Mouse (Mus musculus): Measurements from ENCODE around the gene Pam.
A peak's percentile ranks its signal among the peaks of the same experiment; 100 is the strongest.

Gene Pam

DNA sequence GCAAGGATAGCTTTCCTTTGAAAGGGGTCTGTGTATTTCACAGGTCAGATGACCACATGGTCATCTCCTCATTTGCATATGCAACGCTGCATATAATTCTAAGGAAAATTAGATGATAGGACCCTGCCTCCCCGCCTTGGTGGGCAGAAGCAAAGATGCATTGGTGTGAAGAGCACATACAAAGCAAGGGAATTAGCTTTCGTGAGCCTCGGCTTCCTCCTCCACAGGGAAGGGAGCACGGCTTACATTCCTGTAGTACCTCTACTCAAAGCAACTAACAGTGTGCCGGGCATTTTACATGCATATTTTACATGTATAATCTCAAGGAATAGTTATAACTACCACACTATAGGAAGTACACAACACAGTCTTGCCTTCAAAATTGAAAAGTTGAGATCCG is 16.7 kb downstream of the Pam start:
- no peak for DNase-seq

GRCm38 (mm10) chr1:98073826-98074225 is 21.6 kb downstream of the Pam start:
- DNase-seq: no peak

DNA sequence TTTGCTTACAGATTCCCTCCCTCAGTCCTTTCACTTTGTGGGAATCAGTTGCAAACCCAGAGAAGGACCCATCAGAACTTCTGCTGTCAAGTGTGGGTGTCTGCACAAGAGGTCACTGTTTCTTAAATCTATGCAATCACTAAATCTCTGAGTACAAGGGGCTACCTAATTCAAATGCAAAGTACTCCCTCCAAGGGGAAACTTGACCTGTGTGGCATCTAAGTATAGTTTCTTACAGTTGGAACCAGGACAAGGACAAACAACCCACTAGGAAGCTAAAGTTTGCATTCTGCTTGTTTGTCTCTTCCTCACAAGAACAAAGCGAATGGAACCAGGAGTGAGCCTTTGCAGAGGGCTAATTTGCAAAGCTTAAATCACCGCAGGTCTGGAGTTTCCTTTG is 22.3 kb downstream of the Pam start:
- DNase-seq: no peak

DNA sequence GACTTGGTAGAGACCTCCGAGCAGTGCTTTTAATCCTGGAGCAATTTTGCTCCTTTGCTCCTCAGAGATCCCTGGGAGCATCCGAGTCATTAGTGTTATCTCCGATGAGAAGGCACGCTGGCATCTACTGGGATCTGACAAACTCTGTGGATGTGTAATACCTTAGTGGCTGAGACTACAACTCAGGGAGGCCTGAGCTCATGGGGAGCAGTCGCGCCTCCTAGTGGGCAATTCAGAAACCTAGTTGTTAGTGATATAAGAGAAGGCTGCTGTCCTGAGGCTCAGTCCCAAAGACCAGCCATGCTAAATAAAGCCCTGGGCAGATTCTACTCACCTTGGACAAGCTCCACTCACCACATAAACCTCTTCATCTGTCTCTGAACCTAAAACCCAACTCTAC is 23.4 kb downstream of the Pam start:
- DNase-seq: peak; percentile 72

DNA sequence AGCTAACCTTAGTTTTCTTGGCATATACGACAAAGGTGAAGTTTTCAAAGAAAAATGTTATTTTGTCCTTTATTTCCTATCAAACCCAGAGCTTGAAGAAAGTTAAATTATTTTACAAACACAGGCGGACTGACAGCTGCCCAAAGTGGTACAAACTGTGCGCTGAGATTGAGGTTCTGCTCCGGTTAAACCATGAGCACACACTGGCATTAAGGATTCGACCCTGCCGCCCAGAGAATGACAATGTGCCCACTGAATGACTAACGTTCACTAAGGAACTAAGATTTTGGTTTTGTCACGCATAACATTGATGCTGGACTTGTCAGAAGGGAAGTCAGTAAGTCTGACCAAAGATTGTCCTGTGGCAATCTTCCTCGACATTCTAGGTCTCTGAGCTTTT is 24.0 kb downstream of the Pam start:
- DNase-seq: no peak

DNA sequence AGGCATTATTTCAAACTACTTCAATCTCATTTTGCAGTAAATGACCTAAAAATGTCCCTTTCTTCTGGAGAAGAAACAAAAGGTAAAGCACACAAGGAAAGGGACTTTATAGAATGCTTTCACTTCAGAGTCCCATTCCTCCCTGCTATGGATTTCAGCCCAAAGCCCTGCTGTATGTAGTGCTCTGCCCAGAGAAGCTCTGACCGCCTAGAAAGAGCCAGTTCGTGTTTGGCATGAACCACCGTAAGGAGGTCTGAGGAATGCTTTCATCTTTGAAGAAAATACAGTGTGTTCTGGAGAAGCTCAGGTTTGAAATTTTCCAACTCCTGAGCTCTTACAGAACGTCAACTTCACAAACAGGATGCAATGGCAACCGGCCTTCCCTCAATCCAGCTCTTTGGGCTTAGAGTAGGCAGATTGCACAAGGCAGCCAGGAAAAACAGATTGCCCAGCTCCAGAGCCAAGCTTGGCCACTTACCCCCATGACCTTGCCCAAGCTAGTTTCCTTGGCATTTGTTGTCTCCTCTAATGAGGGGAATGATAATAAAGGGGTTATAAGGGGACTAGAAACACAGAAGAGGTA is 24.6 kb downstream of the Pam start:
- DNase-seq: peak; percentile 42

DNA sequence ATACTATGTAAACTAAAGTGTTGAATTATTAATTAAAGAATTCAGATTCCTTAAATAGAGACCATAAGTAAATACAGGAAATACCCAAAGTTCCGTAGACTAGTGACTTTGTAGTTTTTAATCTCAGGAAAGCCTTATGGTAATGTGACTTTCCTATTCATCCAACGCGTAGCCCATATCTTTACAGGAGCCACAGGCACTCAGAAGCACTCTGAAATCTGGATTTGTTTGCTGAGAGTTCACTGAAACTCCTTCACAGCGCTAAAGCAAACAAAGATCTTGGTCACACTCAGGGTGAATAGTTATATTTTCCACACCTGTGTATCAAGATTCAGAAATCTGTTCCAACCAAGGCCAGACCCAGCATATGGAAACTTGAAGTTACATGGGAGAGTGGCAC is 27.3 kb downstream of the Pam start:
- DNase-seq: no peak

DNA sequence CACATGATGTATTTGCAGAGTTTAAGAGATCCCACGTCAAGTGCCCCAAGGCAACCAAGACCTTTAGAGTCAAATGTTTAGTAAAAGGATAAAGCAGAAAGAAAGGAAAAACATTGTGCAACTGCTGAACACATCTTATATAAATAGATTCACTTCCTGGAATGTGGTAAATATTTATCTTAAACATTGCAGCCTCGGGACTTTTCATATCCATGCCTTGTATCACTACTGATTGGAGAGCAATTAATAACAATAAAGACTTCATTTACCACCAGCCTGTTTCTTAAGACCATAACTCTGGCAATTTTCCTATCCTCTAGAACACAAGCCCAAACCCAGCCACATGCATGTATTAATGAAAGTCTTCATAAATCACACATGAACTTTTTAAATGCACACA is 33.4 kb downstream of the Pam start:
- DNase-seq: no peak

GRCm38 (mm10) chr1:98059401-98059800 is 36.0 kb downstream of the Pam start:
- DNase-seq: no peak

DNA sequence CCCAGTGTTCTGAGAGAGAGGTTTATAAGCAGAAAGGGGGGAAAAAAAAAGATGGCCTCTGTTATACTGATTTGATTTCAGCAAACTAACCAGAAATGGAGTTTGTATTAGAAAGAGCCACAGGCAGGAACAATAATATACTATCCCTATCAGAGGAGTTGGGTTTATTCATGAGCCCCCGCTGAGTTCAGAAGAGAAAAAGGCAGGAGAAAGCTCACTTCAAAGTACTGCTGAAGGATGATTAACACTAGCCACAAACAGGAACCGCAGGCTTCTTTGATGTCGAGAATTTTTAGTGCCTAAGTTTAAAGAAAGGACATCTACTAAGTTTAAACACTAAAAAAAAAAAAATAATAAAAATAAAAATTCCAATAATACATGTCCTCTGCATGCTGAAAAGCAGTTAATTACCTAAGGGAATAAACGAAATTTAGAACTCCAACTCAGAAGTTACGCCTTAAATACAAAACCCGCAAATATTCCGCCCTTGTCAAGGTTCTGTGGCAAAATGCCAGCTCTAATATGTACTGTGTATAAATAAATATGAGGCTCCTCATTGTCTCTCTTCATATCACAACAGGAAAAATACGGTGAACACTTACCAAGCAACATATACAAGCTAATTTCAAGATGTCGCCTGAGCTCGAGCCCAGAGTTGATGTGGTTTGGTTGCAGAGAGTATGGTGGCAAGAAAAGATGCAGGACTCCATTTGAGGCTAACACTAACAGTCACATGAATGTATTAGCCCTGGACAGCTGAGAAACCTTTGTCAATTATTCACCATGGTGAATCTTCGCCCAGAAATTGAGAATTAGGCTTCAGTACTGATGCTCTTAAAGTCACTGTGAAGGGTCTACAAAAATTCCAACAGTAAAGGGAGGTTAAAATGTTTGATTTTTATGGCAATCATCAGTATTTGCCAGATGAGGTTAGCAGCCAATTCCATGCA is 38.2 kb downstream of the Pam start:
- DNase-seq: no peak

GRCm38 (mm10) chr1:98056277-98056676 is 39.2 kb downstream of the Pam start:
- DNase-seq: peak; percentile 21

DNA sequence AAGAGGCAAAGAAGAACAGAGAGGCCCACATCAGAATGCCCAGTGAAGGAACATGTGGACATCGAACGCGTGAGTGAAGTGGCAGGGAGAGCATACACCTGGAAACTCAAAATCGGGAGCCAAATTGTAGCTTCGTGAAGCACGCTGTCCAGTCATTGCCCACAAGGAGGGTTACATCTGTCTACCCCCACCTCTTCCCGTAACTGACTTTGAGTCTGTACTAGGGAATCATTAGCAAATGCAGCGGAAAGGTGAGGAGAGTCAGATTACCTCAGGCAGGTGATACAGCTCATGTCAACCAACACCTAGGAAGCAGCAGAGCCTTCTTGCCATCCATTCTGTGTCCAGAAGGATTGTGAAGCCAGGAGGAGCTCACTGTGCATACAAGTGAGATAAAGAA is 39.9 kb downstream of the Pam start:
- DNase-seq: no peak

DNA sequence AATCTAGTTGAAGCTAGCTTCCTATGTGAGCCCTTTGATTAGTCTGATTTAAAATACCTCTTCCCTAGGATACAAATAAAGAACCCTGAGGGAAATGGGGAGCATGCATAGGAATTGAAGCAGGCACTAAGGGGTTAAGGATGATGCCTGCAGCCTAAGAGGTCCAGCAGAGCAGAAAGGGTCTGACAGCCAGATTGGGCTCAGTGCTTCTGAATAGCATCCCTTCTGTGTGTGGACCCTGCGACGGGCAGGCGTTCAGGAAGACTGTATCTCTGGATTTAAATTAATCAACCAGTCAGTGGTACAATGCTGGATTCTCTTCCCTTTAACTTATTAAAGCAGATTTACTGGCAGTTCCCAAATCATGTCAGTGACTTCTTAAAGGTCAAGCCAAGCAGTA is 41.5 kb downstream of the Pam start:
- no peak for DNase-seq

DNA sequence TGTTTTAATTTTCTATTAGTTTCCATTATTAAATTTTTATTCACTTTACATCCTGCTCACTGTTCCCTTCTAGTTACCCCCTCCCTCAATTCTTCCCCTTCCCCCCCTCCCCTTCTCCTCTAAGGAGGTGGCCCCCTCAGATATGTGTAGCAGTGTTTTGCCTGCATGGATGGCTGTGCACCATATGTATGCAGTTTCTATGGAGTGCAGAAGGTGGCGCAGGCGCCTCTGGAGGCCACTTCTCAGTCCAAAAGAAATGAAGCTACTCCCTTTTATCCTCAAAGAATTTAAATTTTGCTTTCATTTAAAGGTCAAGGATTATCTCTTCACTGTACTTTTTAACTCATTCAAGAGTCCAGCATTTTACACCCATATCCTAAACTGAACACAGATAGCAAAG is 42.0 kb downstream of the Pam start:
- no peak for DNase-seq

GRCm38 (mm10) chr1:98052775-98053174 is 42.7 kb downstream of the Pam start:
- no peak for DNase-seq

DNA sequence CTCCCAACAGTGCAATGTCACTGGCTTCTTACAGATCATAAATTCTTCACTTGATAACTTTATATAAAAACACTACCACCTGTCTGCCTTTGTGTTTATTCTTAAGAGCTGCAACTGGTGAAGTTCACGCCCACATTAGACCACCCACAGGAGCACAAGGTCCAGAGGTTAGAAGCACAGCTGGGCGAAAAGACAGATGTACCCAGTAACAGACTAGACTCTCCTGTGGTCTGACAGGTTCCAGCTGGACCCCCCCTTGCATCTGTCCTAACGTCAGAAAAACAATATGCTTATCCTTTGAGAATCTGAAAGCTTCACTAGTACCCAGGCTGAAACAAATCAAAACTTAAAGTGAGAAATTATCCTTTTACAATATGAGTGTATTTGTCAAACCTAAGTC is 44.4 kb downstream of the Pam start:
- no peak for DNase-seq

DNA sequence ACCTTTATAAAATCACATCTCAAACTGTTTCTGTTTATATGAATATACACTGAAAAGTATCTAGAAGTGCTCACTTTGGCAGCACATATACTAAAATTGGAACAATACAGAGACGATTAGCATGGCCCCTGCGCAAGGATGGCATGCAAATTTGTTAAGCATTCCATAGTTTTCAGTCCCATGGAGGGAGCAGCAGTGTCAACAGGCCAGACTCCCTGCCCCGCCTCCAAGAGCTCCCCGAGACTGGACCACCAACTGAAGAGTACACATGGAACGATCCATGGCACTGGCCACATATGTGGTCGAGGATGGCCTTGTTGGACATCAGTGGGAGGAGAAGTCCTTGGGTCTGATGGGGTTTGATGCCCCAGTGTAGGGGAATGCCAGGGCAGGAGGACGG is 45.7 kb downstream of the Pam start:
- no peak for DNase-seq

DNA sequence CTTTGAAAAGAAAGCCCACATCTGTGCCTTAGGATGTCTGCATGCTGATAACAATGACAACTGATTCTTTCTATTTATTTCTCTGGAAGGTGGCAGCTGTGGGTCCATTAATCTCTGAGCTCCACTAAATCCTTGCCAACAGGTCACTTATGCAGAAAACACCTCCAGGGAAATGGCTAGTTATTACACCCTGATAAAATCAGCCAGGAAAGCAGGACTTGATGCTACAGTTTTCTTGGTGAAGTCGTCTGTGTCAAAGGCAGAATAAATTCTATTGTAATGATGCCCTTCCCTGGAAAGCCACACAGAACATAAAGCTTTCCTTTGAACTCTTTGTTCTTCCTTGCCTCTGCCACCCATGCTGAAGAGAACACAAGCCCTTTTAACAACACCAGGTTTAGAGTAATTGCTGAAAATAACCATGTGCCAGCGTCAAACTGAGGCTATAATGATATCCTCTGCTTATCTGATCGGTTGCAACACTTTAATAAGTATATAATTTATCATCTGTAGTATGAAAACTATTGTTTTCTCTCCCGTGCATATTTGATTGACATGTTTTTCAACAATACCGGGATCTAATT is 47.1 kb downstream of the Pam start:
- no peak for DNase-seq

GRCm38 (mm10) chr1:98047284-98048217 is 47.9 kb downstream of the Pam start:
- no peak for DNase-seq

GRCm38 (mm10) chr1:98042425-98042824 is 53.0 kb downstream of the Pam start:
- DNase-seq: no peak

GRCm38 (mm10) chr1:98038252-98038651 is 57.2 kb downstream of the Pam start:
- DNase-seq: no peak

GRCm38 (mm10) chr1:98035736-98036135 is 59.7 kb downstream of the Pam start:
- no peak for DNase-seq

- DNase-seq: no peak
Measured at GRCm38 (mm10) chr1:98031802-98032201, 63.6 kb downstream of the Pam start.
